ENCODE assay signal across 18 mouse cellular contexts in the genomic region with DNA sequence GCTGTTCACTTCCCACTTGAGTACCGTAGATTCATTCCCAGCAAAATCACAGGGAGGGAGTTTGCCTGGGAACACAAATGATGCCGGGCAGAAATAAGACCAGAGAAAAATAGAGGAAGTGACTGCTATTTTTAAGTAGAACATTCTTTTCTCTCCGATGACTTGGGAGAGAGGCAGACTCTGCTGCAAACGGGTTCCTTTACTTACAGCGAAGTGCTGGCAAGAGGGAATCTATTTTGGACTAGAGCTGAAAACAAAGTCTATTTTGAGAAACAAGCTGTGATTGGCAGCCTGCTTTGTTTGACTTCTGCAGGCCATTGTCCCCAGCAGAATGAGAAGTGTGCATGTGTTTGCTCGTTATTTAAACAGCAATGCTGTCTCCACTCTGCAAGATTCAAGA.
A peak's percentile ranks its signal among the peaks of the same experiment; 100 is the strongest.
DNase-seq lines count a peak whose midpoint lies in the region; TF ChIP-seq lines count a peak whose summit lies in the region.
"Had no signal": no experiment of that assay in that cellular context is flagged by ENCODE, and none has a peak within 500 bp of the region (broad histone marks: within the 10 kb centered on the region; RNA-seq: fewer than 3 reads in every experiment).

No protein-coding gene starts in this region.

- no peaks in the 10 kb centered on the region for H3K36me3 ChIP-seq in heart, embryonic 10.5 days
- H3K36me3 ChIP-seq: neural tube, embryonic 15.5 days; stomach, embryonic 15.5 days had no signal

- no peaks in the 10 kb centered on the region for H3K27me3 ChIP-seq in heart, embryonic 10.5 days (ENCODE audit: insufficient read depth, poor library complexity, severe bottlenecking)
- H3K27me3 ChIP-seq: forebrain, embryonic 13.5 days; neural tube, embryonic 15.5 days; stomach, embryonic 15.5 days had no signal

- H3K4me3 ChIP-seq in cortical plate, adult 2 months (ENCODE audit: insufficient read depth, low read length): no peak overlapping the region
- H3K4me3 ChIP-seq in heart, embryonic 10.5 days: peak overlapping the region; percentile 25; the same call in 1 of the 2 replicates
- H3K4me3 ChIP-seq: forebrain, embryonic 13.5 days; layer of hippocampus, adult 2 months; neural tube, embryonic 15.5 days; stomach, embryonic 15.5 days had no signal

- no peak for TF ChIP-seq POLR2A in cortical plate, adult 2 months (IDR thresholded peaks at IDR 0.05; ENCODE audit: extremely low read depth, insufficient read depth, low read length)

- TF ChIP-seq CTCF in cortical plate, adult 2 months (IDR thresholded peaks at IDR 0.05; ENCODE audit: extremely low read depth, insufficient read depth, low read length): no peak

- H3K27ac ChIP-seq in cortical plate, adult 2 months (ENCODE audit: insufficient read depth, low read length): peak overlapping the region; percentile 56
- no peak overlapping the region for H3K27ac ChIP-seq in heart, embryonic 10.5 days
- H3K27ac ChIP-seq: forebrain, embryonic 13.5 days; layer of hippocampus, adult 2 months; neural tube, embryonic 15.5 days; stomach, embryonic 15.5 days had no signal

- H3K4me1 ChIP-seq in cortical plate, adult 2 months (ENCODE audit: control insufficient read depth, insufficient read depth, low read length): peaks cover 2% of the 10 kb centered on the region; the same call in 1 of the 2 replicates
- no peaks in the 10 kb centered on the region for H3K4me1 ChIP-seq in heart, embryonic 10.5 days
- H3K4me1 ChIP-seq: neural tube, embryonic 15.5 days; stomach, embryonic 15.5 days had no signal

- DNase-seq in layer of hippocampus, adult 9-11 months: peak; percentile 20
- no peak for DNase-seq in layer of hippocampus, adult 8-10 months (ENCODE audit: low spot score in 2 of 2)
- no peak for DNase-seq in heart, embryonic 10.5 days (ENCODE audit: low spot score)
- peak; percentile 58 to 69 for DNase-seq in left cerebral cortex, postnatal 14 days (ENCODE audit: low spot score in 2 of 2)
- no peak for DNase-seq in gastrocnemius, postnatal 36 days
- no peak for DNase-seq in spleen, postnatal 36 days (ENCODE audit: low spot score in 2 of 2)
- DNase-seq in adrenal gland, postnatal 25 days: no peak
- DNase-seq: adrenal gland, postnatal 36 days; cerebellum, adult 11 months; cerebellum, postnatal 36 days; kidney, adult 9 months; liver; thymus, postnatal 25 days had no signal

- 61% methylated on average over 6 of the region's 6 CpGs for WGBS in heart, embryonic 10.5 days

- no peaks in the 10 kb centered on the region for H3K9me3 ChIP-seq in heart, embryonic 10.5 days
- H3K9me3 ChIP-seq: forebrain, embryonic 13.5 days; neural tube, embryonic 15.5 days; stomach, embryonic 15.5 days had no signal

- intact Hi-C loops in left cerebral cortex, postnatal 14 days (cut with DNase I): no loop called here
- intact Hi-C loops in gastrocnemius, postnatal 36 days (cut with DNase I): no loop called here

Comparison
In these comparisons a context has a peak if more than half of its experiments do, and no peak if none do; other contexts are left out.
1. DNase-seq: peak in layer of hippocampus, adult 9-11 months (single experiment) and left cerebral cortex, postnatal 14 days (2 of 2); none in layer of hippocampus, adult 8-10 months (0 of 2), heart, embryonic 10.5 days (single experiment), gastrocnemius, postnatal 36 days (0 of 2), spleen, postnatal 36 days (0 of 2) and adrenal gland, postnatal 25 days (single experiment).